Mouse (Mus musculus): ENCODE measurements around the gene Ssbp2. TPM values are rescaled to one million over a fixed set of nuclear protein-coding genes. Genes with fewer than 3 reads are reported as not detected.

The Ssbp2 gene
- polyA plus RNA-seq, 1 experiment from 2014 or later = 179 TPM

DNA sequence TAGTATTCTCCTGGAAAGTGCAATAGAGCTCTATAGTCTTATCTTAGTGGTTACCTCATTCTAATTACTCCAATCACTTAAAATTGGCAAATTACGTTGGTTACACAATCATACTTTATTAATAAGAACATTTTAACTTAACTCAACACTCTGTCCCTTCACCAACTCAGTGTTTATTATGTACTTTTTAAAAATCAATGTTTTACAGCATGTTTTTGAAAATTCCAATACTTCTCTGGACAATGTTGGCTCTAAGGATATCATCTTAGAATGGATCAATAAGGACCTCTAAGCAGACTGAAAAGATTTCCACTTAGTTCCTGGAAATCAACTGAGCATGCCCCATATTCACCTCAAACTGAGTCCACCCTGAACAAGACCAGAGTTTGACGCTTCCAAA lies 288.3 kb downstream of the Ssbp2 start:
- H3K4me1 ChIP-seq (replicated peaks; ENCODE audit: control insufficient read depth, insufficient read depth, low read length) = no peaks in the 10 kb centered on the region
- DNase-seq (ENCODE audit: low spot score) (no peak), ATAC-seq (replicated peaks; ENCODE audit: low FRiP score) (no peak)
- no peak overlapping the region for H3K9ac ChIP-seq (ENCODE audit: low read length)
- WGBS = 94% methylated on average over 2 of the region's 2 CpGs
- H3K9me3 ChIP-seq (ENCODE audit: control insufficient read depth, low read length) = no peaks in the 10 kb centered on the region
- H3K36me3 ChIP-seq (ENCODE audit: control insufficient read depth, insufficient read depth, low read length) = no peaks in the 10 kb centered on the region
- no peak overlapping the region for H3K27ac ChIP-seq (ENCODE audit: low read depth, low read length)
- H3K4me3 ChIP-seq (ENCODE audit: low read depth, low read length) = no peak overlapping the region
- no peak overlapping the region for H3K4me2 ChIP-seq (ENCODE audit: low read depth, low read length, severe bottlenecking)
- H3K27me3 ChIP-seq (ENCODE audit: control insufficient read depth, insufficient read depth, low read length) = no peaks in the 10 kb centered on the region

DNA sequence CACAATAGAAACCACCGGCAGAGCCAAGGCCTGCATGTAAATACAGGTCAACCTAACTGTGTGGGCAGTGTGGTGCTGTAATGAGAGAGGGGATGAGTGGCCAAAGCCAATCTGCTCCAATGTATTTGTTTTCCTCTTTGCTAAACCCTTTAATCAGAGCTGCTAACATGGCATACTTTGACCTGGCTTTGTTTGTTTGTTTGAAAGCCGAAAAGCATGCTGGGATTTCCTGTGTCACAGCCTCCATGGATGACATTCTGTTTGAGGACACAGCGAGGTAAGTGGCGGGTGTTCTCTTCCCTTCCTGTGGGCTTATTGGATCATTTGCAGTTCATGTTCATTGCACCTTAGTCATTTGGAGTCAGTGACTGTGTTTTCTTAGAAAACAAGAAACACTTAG lies 289.9 kb downstream of the Ssbp2 start:
- Histone ChIP-seq H3K4me1 (replicated peaks; ENCODE audit: control insufficient read depth, insufficient read depth, low read length) (no peaks in the 10 kb centered on the region), H3K27me3 (ENCODE audit: control insufficient read depth, insufficient read depth, low read length) (no peaks in the 10 kb centered on the region), H3K9me3 (ENCODE audit: control insufficient read depth, low read length) (no peaks in the 10 kb centered on the region), H3K27ac (ENCODE audit: low read depth, low read length) (no peak overlapping the region), H3K4me2 (ENCODE audit: low read depth, low read length, severe bottlenecking) (no peak overlapping the region), H3K9ac (ENCODE audit: low read length) (no peak overlapping the region), H3K36me3 (ENCODE audit: control insufficient read depth, insufficient read depth, low read length) (no peaks in the 10 kb centered on the region), H3K4me3 (ENCODE audit: low read depth, low read length) (no peak overlapping the region)
- ATAC-seq (replicated peaks; ENCODE audit: low FRiP score) (no peak), DNase-seq (ENCODE audit: low spot score) (no peak)
- WGBS = 91% methylated on average over 4 of the region's 4 CpGs

Small RNA genes within 50 kb of the gene (microRNA-seq; reads per million reads assigned to microRNA genes)
- gene Gm27656 (ENCODE audit: insufficient number of aligned reads) = not detected

Other genes starting within 250 kb of the Ssbp2 start
- 12.8 and 13.0 TPM in 2 replicates for gene Atg10, start 236.3 kb upstream of the Ssbp2 start, polyA plus RNA-seq (2014; fragmentation: Nextera tagmentation; extraction: Ambion mirVana)

Data from forebrain, embryonic 11.5 days (tissue).